Mouse (Mus musculus): ENCODE data around the gene Usp7. TPM values are rescaled to one million over a fixed set of nuclear protein-coding genes. Genes with fewer than 3 reads are reported as not detected.
A peak's percentile ranks its signal among the peaks of the same experiment; 100 is the strongest.

The Usp7 gene
- polyA plus RNA-seq (2012; ENCODE audit: insufficient read depth, insufficient read length, missing spikeins) = 61.2 and 65.5 TPM in 2 replicates

- Histone ChIP-seq H3K4me1 (ENCODE audit: control insufficient read depth, insufficient read depth, low read length) (no peaks in the 10 kb centered on the region), H3K27ac (ENCODE audit: insufficient read depth, low read depth, low read length) (no peak within 1 kb of the TSS), H3K4me3 (ENCODE audit: insufficient read depth, low read length) (no peak within 1 kb of the TSS)
- TF ChIP-seq POLR2A (IDR thresholded peaks at IDR 0.05; ENCODE audit: borderline replicate concordance, low read depth, low read length) (no peak), CTCF (IDR thresholded peaks at IDR 0.05; ENCODE audit: low read depth, low read length) (no peak)
Measured at GRCm38 (mm10) chr16:8791949-8792557, at the start of gene Usp7. Usp7 (minus strand) TSS chr16:8792308.

- peaks cover 19% of the 10 kb centered on the region for H3K4me1 ChIP-seq (ENCODE audit: control insufficient read depth, insufficient read depth, low read length)
- TF ChIP-seq POLR2A (IDR thresholded peaks at IDR 0.05; ENCODE audit: borderline replicate concordance, low read depth, low read length) (no peak), CTCF (IDR thresholded peaks at IDR 0.05; ENCODE audit: low read depth, low read length) (no peak)
- H3K27ac ChIP-seq (ENCODE audit: insufficient read depth, low read depth, low read length) = no peak overlapping the region
- no peak overlapping the region for H3K4me3 ChIP-seq (ENCODE audit: insufficient read depth, low read length)
Measured at GRCm38 (mm10) chr16:8840557-8840956, 48.4 kb upstream of the Usp7 start.

- peaks cover 28% of the 10 kb centered on the region for H3K4me1 ChIP-seq (ENCODE audit: control insufficient read depth, insufficient read depth, low read length)
- no peak for TF ChIP-seq CTCF (IDR thresholded peaks at IDR 0.05; ENCODE audit: low read depth, low read length)
- no peak for TF ChIP-seq POLR2A (IDR thresholded peaks at IDR 0.05; ENCODE audit: borderline replicate concordance, low read depth, low read length)
- H3K27ac ChIP-seq (ENCODE audit: insufficient read depth, low read depth, low read length) = no peak overlapping the region
- no peak overlapping the region for H3K4me3 ChIP-seq (ENCODE audit: insufficient read depth, low read length)
Measured at GRCm38 (mm10) chr16:8838921-8839320, 46.8 kb upstream of the Usp7 start.

- TF ChIP-seq CTCF (IDR thresholded peaks at IDR 0.05; ENCODE audit: low read depth, low read length) (no peak), POLR2A (IDR thresholded peaks at IDR 0.05; ENCODE audit: borderline replicate concordance, low read depth, low read length) (no peak)
- Histone ChIP-seq H3K27ac (ENCODE audit: insufficient read depth, low read depth, low read length) (no peak overlapping the region), H3K4me1 (ENCODE audit: control insufficient read depth, insufficient read depth, low read length) (peaks cover 33% of the 10 kb centered on the region), H3K4me3 (ENCODE audit: insufficient read depth, low read length) (no peak overlapping the region)
Measured at GRCm38 (mm10) chr16:8837595-8837994, 45.5 kb upstream of the Usp7 start.

GRCm38 (mm10) chr16:8836876-8837275 lies 44.8 kb upstream of the Usp7 start:
- no peak overlapping the region for H3K27ac ChIP-seq (ENCODE audit: insufficient read depth, low read depth, low read length)
- peaks cover 33% of the 10 kb centered on the region for H3K4me1 ChIP-seq (ENCODE audit: control insufficient read depth, insufficient read depth, low read length)
- TF ChIP-seq POLR2A (IDR thresholded peaks at IDR 0.05; ENCODE audit: borderline replicate concordance, low read depth, low read length) (no peak), CTCF (IDR thresholded peaks at IDR 0.05; ENCODE audit: low read depth, low read length) (no peak)
- no peak overlapping the region for H3K4me3 ChIP-seq (ENCODE audit: insufficient read depth, low read length)

GRCm38 (mm10) chr16:8831241-8831640 lies 39.1 kb upstream of the Usp7 start:
- no peak for TF ChIP-seq CTCF (IDR thresholded peaks at IDR 0.05; ENCODE audit: low read depth, low read length)
- no peak for TF ChIP-seq POLR2A (IDR thresholded peaks at IDR 0.05; ENCODE audit: borderline replicate concordance, low read depth, low read length)
- Histone ChIP-seq H3K4me3 (ENCODE audit: insufficient read depth, low read length) (peak overlapping the region; percentile 93), H3K4me1 (ENCODE audit: control insufficient read depth, insufficient read depth, low read length) (peaks cover 18% of the 10 kb centered on the region), H3K27ac (ENCODE audit: insufficient read depth, low read depth, low read length) (peak overlapping the region; percentile 83; the same call in 1 of the 2 replicates)

GRCm38 (mm10) chr16:8830431-8831211 lies 38.5 kb upstream of the Usp7 start:
- TF ChIP-seq POLR2A (IDR thresholded peaks at IDR 0.05; ENCODE audit: borderline replicate concordance, low read depth, low read length) = no peak
- no peak for TF ChIP-seq CTCF (IDR thresholded peaks at IDR 0.05; ENCODE audit: low read depth, low read length)
- Histone ChIP-seq H3K4me1 (ENCODE audit: control insufficient read depth, insufficient read depth, low read length) (peaks cover 17% of the 10 kb centered on the region), H3K4me3 (ENCODE audit: insufficient read depth, low read length) (peak overlapping the region; percentile 93), H3K27ac (ENCODE audit: insufficient read depth, low read depth, low read length) (peak overlapping the region; percentile 83)

GRCm38 (mm10) chr16:8829564-8830359 lies 37.7 kb upstream of the Usp7 start, which contains the start of gene 1810013L24Rik:
1810013L24Rik (plus strand) TSS chr16:8830100.
- Histone ChIP-seq H3K27ac (ENCODE audit: insufficient read depth, low read depth, low read length) (peak within 1 kb of the TSS; percentile 97), H3K4me1 (ENCODE audit: control insufficient read depth, insufficient read depth, low read length) (peaks cover 15% of the 10 kb centered on the region), H3K4me3 (ENCODE audit: insufficient read depth, low read length) (peak within 1 kb of the TSS; percentile 93)
- peak; percentile 74; the same call in 1 of the 2 replicates for TF ChIP-seq POLR2A (IDR thresholded peaks at IDR 0.05; ENCODE audit: borderline replicate concordance, low read depth, low read length)
- no peak for TF ChIP-seq CTCF (IDR thresholded peaks at IDR 0.05; ENCODE audit: low read depth, low read length)
